Mouse (Mus musculus): ENCODE results near the gene Col1a1. TPM values are rescaled to one million over a fixed set of nuclear protein-coding genes. Genes with fewer than 3 reads are reported as not detected.

The Col1a1 gene
- polyA plus RNA-seq, 1 experiment from 2014 or later, result 7.4 TPM

DNA sequence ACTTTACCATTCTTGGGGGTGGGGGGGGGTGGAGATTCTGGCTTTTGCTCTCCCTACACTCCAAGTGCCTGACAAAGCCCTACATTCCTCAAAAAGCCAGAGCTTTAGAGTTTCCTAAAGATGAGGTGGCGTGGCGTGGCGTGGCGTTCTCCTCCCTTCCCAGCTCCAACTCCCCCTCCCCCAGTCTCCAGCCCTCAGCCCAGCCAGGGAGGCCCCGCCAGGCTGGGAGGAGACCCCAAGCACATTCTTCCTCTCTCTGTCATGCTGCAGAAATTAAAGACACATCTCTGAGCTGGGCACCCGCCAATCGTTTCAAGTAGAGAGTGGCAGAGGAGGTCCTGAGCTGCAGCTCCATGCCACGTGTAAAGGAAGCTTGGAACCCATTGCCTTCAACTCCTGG, 2.4 kb upstream of the Col1a1 start:
- H3K4me3 ChIP-seq (ENCODE audit: low read depth, low read length), result no peak overlapping the region
- peaks cover 14% of the 10 kb centered on the region for H3K27me3 ChIP-seq (ENCODE audit: control insufficient read depth, insufficient read depth, low read length)
- no peak overlapping the region for H3K27ac ChIP-seq (ENCODE audit: low read depth, low read length)
- ATAC-seq (ENCODE audit: low read depth), result no peak
- no peak overlapping the region for H3K9ac ChIP-seq (replicated peaks; ENCODE audit: low read depth, low read length)
- H3K9me3 ChIP-seq (ENCODE audit: control insufficient read depth, low read length), result no peaks in the 10 kb centered on the region
- no peak overlapping the region for H3K4me2 ChIP-seq (ENCODE audit: low read depth, low read length)
- H3K36me3 ChIP-seq (ENCODE audit: control insufficient read depth, insufficient read depth, low read length), result no peaks in the 10 kb centered on the region
- 13% methylated on average over 8 of the region's 8 CpGs for WGBS
- H3K4me1 ChIP-seq (ENCODE audit: control insufficient read depth, insufficient read depth, low read length), result peaks cover 6% of the 10 kb centered on the region; the same call in 1 of the 2 replicates

DNA sequence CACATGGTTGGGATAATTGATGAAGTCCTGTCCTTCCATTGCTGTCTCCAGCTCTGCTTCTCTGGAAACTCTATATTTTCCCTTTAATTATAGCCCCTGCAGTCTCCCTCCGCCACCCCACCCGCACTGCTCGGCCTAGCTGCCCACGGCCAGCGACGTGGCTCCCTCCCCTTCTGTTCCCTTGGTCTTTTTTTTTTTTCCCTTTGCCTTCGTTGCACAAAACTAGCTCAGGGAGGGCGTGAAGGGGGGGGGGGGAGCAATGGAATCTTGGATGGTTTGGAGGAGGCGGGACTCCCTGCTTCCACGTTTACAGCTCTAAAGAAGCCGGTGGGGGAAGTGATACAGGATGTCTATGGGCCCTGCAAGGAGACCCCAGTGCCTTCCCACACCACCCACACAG, 1.5 kb upstream of the Col1a1 start:
- peaks cover 4% of the 10 kb centered on the region; the same call in 1 of the 2 replicates for H3K4me1 ChIP-seq (ENCODE audit: control insufficient read depth, insufficient read depth, low read length)
- H3K9me3 ChIP-seq (ENCODE audit: control insufficient read depth, low read length), result no peaks in the 10 kb centered on the region
- WGBS, result 33% methylated on average over 11 of the region's 11 CpGs
- no peak for ATAC-seq (ENCODE audit: low read depth)
- no peak overlapping the region for H3K27ac ChIP-seq (ENCODE audit: low read depth, low read length)
- no peak overlapping the region for H3K4me3 ChIP-seq (ENCODE audit: low read depth, low read length)
- H3K4me2 ChIP-seq (ENCODE audit: low read depth, low read length), result no peak overlapping the region
- peaks cover 17% of the 10 kb centered on the region for H3K27me3 ChIP-seq (ENCODE audit: control insufficient read depth, insufficient read depth, low read length)
- H3K9ac ChIP-seq (replicated peaks; ENCODE audit: low read depth, low read length), result no peak overlapping the region
- H3K36me3 ChIP-seq (ENCODE audit: control insufficient read depth, insufficient read depth, low read length), result no peaks in the 10 kb centered on the region

DNA sequence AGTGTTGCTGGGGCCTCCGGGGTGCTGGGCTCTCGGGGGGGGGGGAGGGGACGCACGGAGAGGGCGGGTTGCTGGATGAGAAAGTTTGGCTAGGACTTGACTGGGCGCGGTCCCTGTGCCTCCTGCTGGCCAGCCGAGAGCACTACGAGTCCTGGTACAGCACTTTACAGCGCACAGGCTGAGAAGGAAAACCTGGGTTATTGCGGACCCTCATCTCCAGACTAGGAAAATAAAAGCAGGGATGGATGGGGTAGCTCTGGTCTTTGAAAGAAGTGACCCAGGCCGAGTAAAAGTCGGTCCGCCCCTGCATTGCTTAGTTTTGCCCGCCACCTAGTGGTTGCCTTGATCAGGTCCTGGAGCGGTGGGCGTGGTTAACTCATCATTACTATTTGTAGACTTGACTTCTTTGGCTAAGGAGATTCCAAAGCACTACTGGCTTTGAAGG, 849 bp downstream of the Col1a1 start:
- H3K4me3 ChIP-seq (ENCODE audit: low read depth, low read length), result peak overlapping the region; percentile 24; the same call in 1 of the 2 replicates
- peaks cover 17% of the 10 kb centered on the region for H3K27me3 ChIP-seq (ENCODE audit: control insufficient read depth, insufficient read depth, low read length)

DNA sequence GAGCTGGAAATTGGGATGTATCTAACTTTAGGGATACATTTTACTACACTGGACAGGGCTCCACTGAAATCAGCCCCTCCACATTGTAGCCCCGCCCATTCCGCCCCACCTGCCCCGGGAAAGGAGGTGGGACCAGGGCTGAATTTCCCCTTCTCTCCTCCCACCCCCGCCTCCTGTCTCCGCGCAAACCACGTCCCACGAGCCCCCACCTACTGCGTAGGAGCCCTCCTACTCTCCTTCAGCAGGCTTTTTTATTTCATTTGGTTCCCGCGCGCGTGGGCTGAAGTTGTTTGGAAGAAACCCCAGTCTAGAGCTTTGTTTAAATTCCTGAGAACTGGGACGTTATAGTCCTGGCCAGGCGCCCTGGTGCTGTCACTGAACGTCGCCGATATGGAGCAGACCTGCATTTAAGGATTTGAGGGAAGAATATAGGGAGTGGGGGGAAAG, 1.3 kb downstream of the Col1a1 start:
- WGBS, result 0% methylated on average over 16 of the region's 18 CpGs
- Histone ChIP-seq H3K9ac (replicated peaks; ENCODE audit: low read depth, low read length) (0 out of 2 replicates have a peak overlapping the region, but pooled peaks have one; percentile 28), H3K27me3 (ENCODE audit: control insufficient read depth, insufficient read depth, low read length) (peaks cover 17% of the 10 kb centered on the region), H3K4me1 (ENCODE audit: control insufficient read depth, insufficient read depth, low read length) (peaks cover 4% of the 10 kb centered on the region; the same call in 1 of the 2 replicates), H3K27ac (ENCODE audit: low read depth, low read length) (no peak overlapping the region), H3K4me3 (ENCODE audit: low read depth, low read length) (peak overlapping the region; percentile 24), H3K36me3 (ENCODE audit: control insufficient read depth, insufficient read depth, low read length) (no peaks in the 10 kb centered on the region), H3K9me3 (ENCODE audit: control insufficient read depth, low read length) (no peaks in the 10 kb centered on the region), H3K4me2 (ENCODE audit: low read depth, low read length) (peak overlapping the region; percentile 47)
- 0 out of 2 replicates have a peak, but pooled peaks have one; percentile 16 for ATAC-seq (ENCODE audit: low read depth)

More for the DNA sequence above, 849 bp downstream of the Col1a1 start:
- Histone ChIP-seq H3K4me2 (ENCODE audit: low read depth, low read length) (peak overlapping the region; percentile 47), H3K9ac (replicated peaks; ENCODE audit: low read depth, low read length) (no peak overlapping the region), H3K4me1 (ENCODE audit: control insufficient read depth, insufficient read depth, low read length) (peaks cover 4% of the 10 kb centered on the region; the same call in 1 of the 2 replicates), H3K9me3 (ENCODE audit: control insufficient read depth, low read length) (no peaks in the 10 kb centered on the region), H3K27ac (ENCODE audit: low read depth, low read length) (no peak overlapping the region), H3K36me3 (ENCODE audit: control insufficient read depth, insufficient read depth, low read length) (no peaks in the 10 kb centered on the region)
- WGBS, result 0% methylated on average over 15 of the region's 17 CpGs
- ATAC-seq (ENCODE audit: low read depth), result peak; percentile 76

GRCm38 (mm10) chr11:94937787-94938186, 1.8 kb downstream of the Col1a1 start:
- peaks cover 17% of the 10 kb centered on the region for H3K27me3 ChIP-seq (ENCODE audit: control insufficient read depth, insufficient read depth, low read length)
- peak overlapping the region; percentile 24 for H3K4me3 ChIP-seq (ENCODE audit: low read depth, low read length)
- no peaks in the 10 kb centered on the region for H3K36me3 ChIP-seq (ENCODE audit: control insufficient read depth, insufficient read depth, low read length)
- H3K27ac ChIP-seq (ENCODE audit: low read depth, low read length), result no peak overlapping the region
- peaks cover 4% of the 10 kb centered on the region; the same call in 1 of the 2 replicates for H3K4me1 ChIP-seq (ENCODE audit: control insufficient read depth, insufficient read depth, low read length)
- ATAC-seq (ENCODE audit: low read depth), result no peak
- H3K4me2 ChIP-seq (ENCODE audit: low read depth, low read length), result peak overlapping the region; percentile 47
- 1% methylated on average over 15 of the region's 15 CpGs for WGBS
- H3K9ac ChIP-seq (replicated peaks; ENCODE audit: low read depth, low read length), result 0 out of 2 replicates have a peak overlapping the region, but pooled peaks have one; percentile 28
- H3K9me3 ChIP-seq (ENCODE audit: control insufficient read depth, low read length), result no peaks in the 10 kb centered on the region

- H3K4me2 ChIP-seq (ENCODE audit: low read depth, low read length), result peak overlapping the region; percentile 47; the same call in 1 of the 2 replicates
- H3K9me3 ChIP-seq (ENCODE audit: control insufficient read depth, low read length), result no peaks in the 10 kb centered on the region
- no peak for ATAC-seq (ENCODE audit: low read depth)
- H3K36me3 ChIP-seq (ENCODE audit: control insufficient read depth, insufficient read depth, low read length), result no peaks in the 10 kb centered on the region
- WGBS, result 25% methylated on average over 9 of the region's 9 CpGs
- no peak overlapping the region for H3K4me3 ChIP-seq (ENCODE audit: low read depth, low read length)
- H3K27ac ChIP-seq (ENCODE audit: low read depth, low read length), result no peak overlapping the region
- H3K9ac ChIP-seq (replicated peaks; ENCODE audit: low read depth, low read length), result 0 out of 2 replicates have a peak overlapping the region, but pooled peaks have one; percentile 32
- H3K4me1 ChIP-seq (ENCODE audit: control insufficient read depth, insufficient read depth, low read length), result peaks cover 4% of the 10 kb centered on the region; the same call in 1 of the 2 replicates
- H3K27me3 ChIP-seq (ENCODE audit: control insufficient read depth, insufficient read depth, low read length), result peaks cover 17% of the 10 kb centered on the region
Observed at GRCm38 (mm10) chr11:94938296-94938695, 2.3 kb downstream of the Col1a1 start.

DNA sequence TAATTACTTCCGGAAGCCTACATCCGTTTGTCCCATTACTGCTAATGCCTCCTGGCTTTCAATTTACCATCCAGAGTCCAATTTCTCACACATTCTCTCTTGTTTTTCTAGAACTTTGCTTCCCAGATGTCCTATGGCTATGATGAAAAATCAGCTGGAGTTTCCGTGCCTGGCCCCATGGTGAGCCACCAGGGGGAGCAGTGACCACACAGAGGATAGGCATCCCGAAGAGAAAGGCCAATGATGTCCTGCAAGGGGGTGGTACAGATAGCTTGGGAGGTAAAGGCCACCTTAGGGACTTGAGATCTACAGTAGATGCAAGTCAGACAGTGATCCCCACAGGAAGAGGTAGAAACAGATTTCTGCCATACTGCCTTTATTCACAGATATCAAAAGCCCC, 3.3 kb downstream of the Col1a1 start:
- Histone ChIP-seq H3K4me1 (ENCODE audit: control insufficient read depth, insufficient read depth, low read length) (peaks cover 4% of the 10 kb centered on the region; the same call in 1 of the 2 replicates), H3K27ac (ENCODE audit: low read depth, low read length) (no peak overlapping the region), H3K36me3 (ENCODE audit: control insufficient read depth, insufficient read depth, low read length) (no peaks in the 10 kb centered on the region), H3K4me2 (ENCODE audit: low read depth, low read length) (no peak overlapping the region), H3K4me3 (ENCODE audit: low read depth, low read length) (no peak overlapping the region), H3K27me3 (ENCODE audit: control insufficient read depth, insufficient read depth, low read length) (peaks cover 12% of the 10 kb centered on the region), H3K9ac (replicated peaks; ENCODE audit: low read depth, low read length) (no peak overlapping the region), H3K9me3 (ENCODE audit: control insufficient read depth, low read length) (no peaks in the 10 kb centered on the region)
- no peak for ATAC-seq (ENCODE audit: low read depth)
- 15% methylated on average over 4 of the region's 4 CpGs for WGBS

GRCm38 (mm10) chr11:94941121-94941520, 5.1 kb downstream of the Col1a1 start:
- Histone ChIP-seq H3K4me2 (ENCODE audit: low read depth, low read length) (no peak overlapping the region), H3K27ac (ENCODE audit: low read depth, low read length) (no peak overlapping the region), H3K4me1 (ENCODE audit: control insufficient read depth, insufficient read depth, low read length) (peaks cover 4% of the 10 kb centered on the region; the same call in 1 of the 2 replicates), H3K36me3 (ENCODE audit: control insufficient read depth, insufficient read depth, low read length) (no peaks in the 10 kb centered on the region), H3K9me3 (ENCODE audit: control insufficient read depth, low read length) (no peaks in the 10 kb centered on the region), H3K9ac (replicated peaks; ENCODE audit: low read depth, low read length) (no peak overlapping the region), H3K27me3 (ENCODE audit: control insufficient read depth, insufficient read depth, low read length) (peaks cover 10% of the 10 kb centered on the region), H3K4me3 (ENCODE audit: low read depth, low read length) (no peak overlapping the region)
- no peak for ATAC-seq (ENCODE audit: low read depth)
- WGBS, result 33% methylated on average over 9 of the region's 9 CpGs

GRCm38 (mm10) chr11:94941776-94942175, 5.8 kb downstream of the Col1a1 start:
- Histone ChIP-seq H3K4me3 (ENCODE audit: low read depth, low read length) (no peak overlapping the region), H3K27ac (ENCODE audit: low read depth, low read length) (no peak overlapping the region), H3K27me3 (ENCODE audit: control insufficient read depth, insufficient read depth, low read length) (peaks cover 10% of the 10 kb centered on the region), H3K36me3 (ENCODE audit: control insufficient read depth, insufficient read depth, low read length) (no peaks in the 10 kb centered on the region), H3K9me3 (ENCODE audit: control insufficient read depth, low read length) (no peaks in the 10 kb centered on the region), H3K9ac (replicated peaks; ENCODE audit: low read depth, low read length) (no peak overlapping the region), H3K4me2 (ENCODE audit: low read depth, low read length) (no peak overlapping the region), H3K4me1 (ENCODE audit: control insufficient read depth, insufficient read depth, low read length) (peaks cover 4% of the 10 kb centered on the region; the same call in 1 of the 2 replicates)
- 88% methylated on average over 8 of the region's 8 CpGs for WGBS
- no peak for ATAC-seq (ENCODE audit: low read depth)
